Mouse (Mus musculus): Measurements from ENCODE around the gene Ap1s1. TPM values are rescaled to one million over a fixed set of nuclear protein-coding genes. Genes with fewer than 3 reads are reported as not detected.

The Ap1s1 gene
- polyA plus RNA-seq, 1 experiment from 2014 or later = 284 TPM

GRCm38 (mm10) chr5:137031076-137032032, 14.6 kb downstream of the Ap1s1 start:
- H3K36me3 ChIP-seq (ENCODE audit: control insufficient read depth, insufficient read depth, low read length) = no peaks in the 10 kb centered on the region
- ATAC-seq = no peak
- no peaks in the 10 kb centered on the region for H3K9me3 ChIP-seq (ENCODE audit: control insufficient read depth, low read length)
- peak overlapping the region; percentile 97 for H3K4me2 ChIP-seq (ENCODE audit: low read depth, low read length)
- no peak overlapping the region for H3K27ac ChIP-seq (ENCODE audit: low read length)
- peaks cover 30% of the 10 kb centered on the region for H3K4me1 ChIP-seq (ENCODE audit: control insufficient read depth, insufficient read depth, low read length)
- H3K27me3 ChIP-seq (replicated peaks; ENCODE audit: control insufficient read depth, insufficient read depth, low read length) = peaks cover 53% of the 10 kb centered on the region
- H3K4me3 ChIP-seq (ENCODE audit: low read length) = peak overlapping the region; percentile 44
- H3K9ac ChIP-seq (ENCODE audit: low read depth, low read length) = no peak overlapping the region
- under 1% methylated on average over 78 of the region's 78 CpGs for WGBS

DNA sequence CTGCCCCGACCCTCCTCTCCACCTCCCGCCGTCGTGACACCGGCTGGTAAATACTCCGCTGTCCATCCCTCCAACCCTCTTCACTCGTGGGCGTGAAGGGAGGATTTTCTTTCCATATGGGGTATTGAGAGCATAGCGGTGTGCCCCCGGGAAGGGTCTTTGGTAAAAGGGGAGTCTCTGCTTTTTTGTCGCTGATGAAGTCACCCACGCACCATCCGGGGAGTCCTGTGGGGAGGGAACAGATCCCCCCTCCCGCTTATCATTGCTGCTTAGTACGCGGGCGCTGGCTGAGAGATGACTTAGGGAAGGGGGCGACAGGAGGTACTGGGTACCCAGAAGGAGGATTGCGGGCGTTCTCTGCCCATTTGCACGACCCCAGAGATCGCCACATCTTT, 15.5 kb downstream of the Ap1s1 start:
- Histone ChIP-seq H3K4me1 (ENCODE audit: control insufficient read depth, insufficient read depth, low read length) (peaks cover 30% of the 10 kb centered on the region), H3K27me3 (replicated peaks; ENCODE audit: control insufficient read depth, insufficient read depth, low read length) (peaks cover 60% of the 10 kb centered on the region), H3K4me2 (ENCODE audit: low read depth, low read length) (peak overlapping the region; percentile 25), H3K27ac (ENCODE audit: low read length) (no peak overlapping the region), H3K9me3 (ENCODE audit: control insufficient read depth, low read length) (no peaks in the 10 kb centered on the region), H3K4me3 (ENCODE audit: low read length) (peak overlapping the region; percentile 9; the same call in 1 of the 2 replicates), H3K9ac (ENCODE audit: low read depth, low read length) (no peak overlapping the region), H3K36me3 (ENCODE audit: control insufficient read depth, insufficient read depth, low read length) (no peaks in the 10 kb centered on the region)
- ATAC-seq = no peak
- 15% methylated on average over 22 of the region's 22 CpGs for WGBS

GRCm38 (mm10) chr5:137029643-137030415, 16.1 kb downstream of the Ap1s1 start:
- ATAC-seq = peak; percentile 67
- under 1% methylated on average over 52 of the region's 52 CpGs for WGBS
- no peaks in the 10 kb centered on the region for H3K9me3 ChIP-seq (ENCODE audit: control insufficient read depth, low read length)
- H3K27ac ChIP-seq (ENCODE audit: low read length) = no peak overlapping the region
- H3K4me3 ChIP-seq (ENCODE audit: low read length) = peak overlapping the region; percentile 42
- peaks cover 30% of the 10 kb centered on the region for H3K4me1 ChIP-seq (ENCODE audit: control insufficient read depth, insufficient read depth, low read length)
- H3K9ac ChIP-seq (ENCODE audit: low read depth, low read length) = no peak overlapping the region
- no peaks in the 10 kb centered on the region for H3K36me3 ChIP-seq (ENCODE audit: control insufficient read depth, insufficient read depth, low read length)
- peak overlapping the region; percentile 76 for H3K4me2 ChIP-seq (ENCODE audit: low read depth, low read length)
- peaks cover 65% of the 10 kb centered on the region for H3K27me3 ChIP-seq (replicated peaks; ENCODE audit: control insufficient read depth, insufficient read depth, low read length)

DNA sequence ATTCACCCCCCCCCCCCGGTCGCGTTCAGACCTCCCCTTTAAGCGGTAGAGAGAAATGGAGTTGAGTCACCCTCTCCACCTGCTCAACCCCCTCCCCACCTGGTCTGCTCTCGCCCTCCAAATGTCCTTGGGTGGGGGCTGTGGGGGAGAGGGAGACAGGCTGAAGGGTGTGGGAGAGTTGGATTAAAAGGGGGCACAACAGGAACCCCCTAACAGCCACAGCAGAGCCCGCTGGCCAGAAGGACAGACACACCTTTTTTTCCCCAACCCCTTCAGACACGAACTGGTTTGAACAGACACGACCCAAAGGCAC, 16.7 kb downstream of the Ap1s1 start:
- ATAC-seq = no peak
- H3K27me3 ChIP-seq (replicated peaks; ENCODE audit: control insufficient read depth, insufficient read depth, low read length) = peaks cover 69% of the 10 kb centered on the region

GRCm38 (mm10) chr5:137028561-137029272, 17.2 kb downstream of the Ap1s1 start:
- H3K27ac ChIP-seq (ENCODE audit: low read length) = no peak overlapping the region
- no peak overlapping the region for H3K9ac ChIP-seq (ENCODE audit: low read depth, low read length)
- H3K4me1 ChIP-seq (ENCODE audit: control insufficient read depth, insufficient read depth, low read length) = peaks cover 30% of the 10 kb centered on the region
- no peaks in the 10 kb centered on the region for H3K9me3 ChIP-seq (ENCODE audit: control insufficient read depth, low read length)
- no peaks in the 10 kb centered on the region for H3K36me3 ChIP-seq (ENCODE audit: control insufficient read depth, insufficient read depth, low read length)
- no peak overlapping the region for H3K4me3 ChIP-seq (ENCODE audit: low read length)
- peaks cover 69% of the 10 kb centered on the region for H3K27me3 ChIP-seq (replicated peaks; ENCODE audit: control insufficient read depth, insufficient read depth, low read length)
- no peak for ATAC-seq
- H3K4me2 ChIP-seq (ENCODE audit: low read depth, low read length) = no peak overlapping the region
- WGBS = 3% methylated on average over 26 of the region's 29 CpGs

More for the DNA sequence above, 16.7 kb downstream of the Ap1s1 start:
- no peak overlapping the region for H3K9ac ChIP-seq (ENCODE audit: low read depth, low read length)
- H3K27ac ChIP-seq (ENCODE audit: low read length) = no peak overlapping the region
- no peaks in the 10 kb centered on the region for H3K9me3 ChIP-seq (ENCODE audit: control insufficient read depth, low read length)
- peaks cover 30% of the 10 kb centered on the region for H3K4me1 ChIP-seq (ENCODE audit: control insufficient read depth, insufficient read depth, low read length)
- no peaks in the 10 kb centered on the region for H3K36me3 ChIP-seq (ENCODE audit: control insufficient read depth, insufficient read depth, low read length)
- peak overlapping the region; percentile 42 for H3K4me3 ChIP-seq (ENCODE audit: low read length)
- peak overlapping the region; percentile 76 for H3K4me2 ChIP-seq (ENCODE audit: low read depth, low read length)
- WGBS = 6% methylated on average over 5 of the region's 8 CpGs

DNA sequence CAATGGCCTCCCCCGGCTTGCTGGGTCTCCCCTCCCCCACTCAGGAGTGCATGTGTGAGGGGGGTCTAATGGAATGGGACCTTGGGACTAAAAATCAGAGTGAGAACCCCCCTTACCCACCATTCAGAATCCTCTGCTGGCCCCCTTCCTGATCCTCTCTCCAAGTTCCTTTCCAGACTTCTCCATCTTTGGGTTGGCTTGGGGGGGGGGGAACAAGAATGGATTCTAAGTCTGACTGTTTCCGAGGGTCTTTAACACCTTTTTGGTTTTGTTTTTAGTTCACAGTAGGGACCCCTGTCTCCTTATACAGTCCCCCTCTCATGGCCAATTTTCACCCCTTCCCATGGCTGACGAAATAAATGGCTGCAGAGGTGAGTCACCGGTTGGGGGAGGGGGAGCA, 19.8 kb downstream of the Ap1s1 start, which contains the start of gene Vgf:
Gene Vgf, plus strand, starts transcription at position 301 of the 400 bp plus-strand sequence.
- H3K27me3 ChIP-seq (replicated peaks; ENCODE audit: control insufficient read depth, insufficient read depth, low read length) = peaks cover 56% of the 10 kb centered on the region
- 21% methylated on average over 4 of the region's 4 CpGs for WGBS
- no peak for ATAC-seq

GRCm38 (mm10) chr5:137025132-137025531, 20.8 kb downstream of the Ap1s1 start:
- H3K9ac ChIP-seq (ENCODE audit: low read depth, low read length) = no peak overlapping the region
- no peaks in the 10 kb centered on the region for H3K36me3 ChIP-seq (ENCODE audit: control insufficient read depth, insufficient read depth, low read length)
- no peak overlapping the region for H3K4me3 ChIP-seq (ENCODE audit: low read length)
- H3K27me3 ChIP-seq (replicated peaks; ENCODE audit: control insufficient read depth, insufficient read depth, low read length) = peaks cover 47% of the 10 kb centered on the region
- no peak overlapping the region for H3K27ac ChIP-seq (ENCODE audit: low read length)
- under 1% methylated on average over 23 of the region's 23 CpGs for WGBS
- H3K9me3 ChIP-seq (ENCODE audit: control insufficient read depth, low read length) = no peaks in the 10 kb centered on the region
- H3K4me2 ChIP-seq (ENCODE audit: low read depth, low read length) = no peak overlapping the region
- peaks cover 8% of the 10 kb centered on the region for H3K4me1 ChIP-seq (ENCODE audit: control insufficient read depth, insufficient read depth, low read length)
- ATAC-seq = no peak

More for the DNA sequence above, 19.8 kb downstream of the Ap1s1 start, which contains the start of gene Vgf:
- Histone ChIP-seq H3K36me3 (ENCODE audit: control insufficient read depth, insufficient read depth, low read length) (no peaks in the 10 kb centered on the region), H3K4me3 (ENCODE audit: low read length) (no peak within 1 kb of the TSS), H3K4me1 (ENCODE audit: control insufficient read depth, insufficient read depth, low read length) (peaks cover 15% of the 10 kb centered on the region), H3K9me3 (ENCODE audit: control insufficient read depth, low read length) (no peaks in the 10 kb centered on the region), H3K4me2 (ENCODE audit: low read depth, low read length) (no peak within 1 kb of the TSS), H3K9ac (ENCODE audit: low read depth, low read length) (no peak within 1 kb of the TSS), H3K27ac (ENCODE audit: low read length) (no peak within 1 kb of the TSS)

GRCm38 (mm10) chr5:137024318-137024717, 21.6 kb downstream of the Ap1s1 start:
- H3K9ac ChIP-seq (ENCODE audit: low read depth, low read length) = no peak overlapping the region
- peaks cover 41% of the 10 kb centered on the region for H3K27me3 ChIP-seq (replicated peaks; ENCODE audit: control insufficient read depth, insufficient read depth, low read length)
- 46% methylated on average over 3 of the region's 3 CpGs for WGBS

DNA sequence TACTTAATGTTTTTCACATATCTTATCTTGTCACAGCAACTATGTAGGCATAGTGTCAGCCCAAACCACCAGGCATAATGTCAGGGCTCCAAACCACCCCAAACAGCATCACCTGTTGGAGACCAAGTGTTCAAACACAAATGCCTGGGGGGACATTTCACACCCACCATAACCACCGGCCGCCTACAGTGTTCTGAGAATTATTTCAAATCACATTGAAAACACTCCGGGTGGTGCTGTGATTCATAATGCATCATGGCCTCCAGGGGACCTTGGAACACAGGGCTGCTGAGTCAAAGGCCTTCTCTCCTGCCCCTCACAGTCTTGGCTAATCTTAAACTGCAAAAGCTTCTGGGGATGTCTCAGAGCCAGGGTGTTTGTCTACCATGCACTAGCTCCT, 30.0 kb downstream of the Ap1s1 start:
- no peaks in the 10 kb centered on the region for H3K27me3 ChIP-seq (replicated peaks; ENCODE audit: control insufficient read depth, insufficient read depth, low read length)
- H3K27ac ChIP-seq (ENCODE audit: low read length) = no peak overlapping the region
- no peaks in the 10 kb centered on the region for H3K4me1 ChIP-seq (ENCODE audit: control insufficient read depth, insufficient read depth, low read length)
- WGBS = 88% methylated on average over 3 of the region's 3 CpGs
- H3K4me2 ChIP-seq (ENCODE audit: low read depth, low read length) = no peak overlapping the region
- H3K4me3 ChIP-seq (ENCODE audit: low read length) = no peak overlapping the region
- ATAC-seq = no peak
- H3K9me3 ChIP-seq (ENCODE audit: control insufficient read depth, low read length) = no peaks in the 10 kb centered on the region
- no peaks in the 10 kb centered on the region for H3K36me3 ChIP-seq (ENCODE audit: control insufficient read depth, insufficient read depth, low read length)
- no peak overlapping the region for H3K9ac ChIP-seq (ENCODE audit: low read depth, low read length)

More at GRCm38 (mm10) chr5:137024318-137024717, 21.6 kb downstream of the Ap1s1 start:
- H3K4me1 ChIP-seq (ENCODE audit: control insufficient read depth, insufficient read depth, low read length) = peaks cover 3% of the 10 kb centered on the region
- no peak overlapping the region for H3K4me2 ChIP-seq (ENCODE audit: low read depth, low read length)
- no peaks in the 10 kb centered on the region for H3K36me3 ChIP-seq (ENCODE audit: control insufficient read depth, insufficient read depth, low read length)
- ATAC-seq = no peak
- no peaks in the 10 kb centered on the region for H3K9me3 ChIP-seq (ENCODE audit: control insufficient read depth, low read length)
- no peak overlapping the region for H3K4me3 ChIP-seq (ENCODE audit: low read length)
- H3K27ac ChIP-seq (ENCODE audit: low read length) = no peak overlapping the region

Data from intestine, embryonic 16.5 days (tissue).